Mouse (Mus musculus): ENCODE measurements around the gene Slc36a4.

Slc36a4 gene

DNA sequence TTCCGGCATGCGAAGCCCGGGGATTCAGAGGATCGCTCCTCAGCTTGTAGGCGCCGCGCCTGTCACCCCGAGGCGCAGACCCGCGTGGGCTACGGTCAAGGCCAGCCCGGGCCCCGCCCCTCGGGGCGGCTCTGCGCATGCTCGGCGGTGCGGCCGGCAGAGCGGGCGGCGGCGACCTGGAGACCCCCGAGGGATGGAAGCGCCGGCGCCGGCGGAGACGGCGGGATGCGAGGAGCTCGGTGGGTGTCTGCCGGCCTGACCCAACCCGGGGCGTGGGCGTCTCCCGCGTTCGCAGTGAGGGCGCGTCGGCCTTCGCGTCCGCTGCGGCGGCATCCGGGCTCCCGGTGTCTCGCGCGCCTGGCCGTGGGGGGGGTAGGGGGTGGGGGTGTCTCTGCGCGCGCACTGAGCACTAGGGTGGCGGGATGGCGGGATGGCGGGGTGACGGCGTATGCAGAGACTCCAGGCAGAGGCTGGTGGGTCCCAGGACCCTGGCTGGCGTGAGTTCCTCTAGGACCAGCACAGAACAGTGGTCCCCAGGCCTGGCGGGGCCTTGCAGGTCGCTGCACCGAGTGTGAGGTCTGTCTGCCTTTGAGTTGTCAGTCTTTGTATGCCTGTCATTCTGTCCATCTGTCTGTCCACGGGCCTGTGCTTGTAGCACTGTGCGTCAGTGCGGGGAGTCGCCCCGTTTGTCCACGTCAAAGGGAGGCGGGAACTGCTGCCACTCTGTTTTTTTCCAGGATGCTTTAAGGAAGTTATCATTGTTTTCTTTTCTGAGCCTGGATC is at the start of gene Slc36a4:
Slc36a4 (plus strand) TSS at position 140 of the 783 bp plus-strand sequence.
- in situ Hi-C loops (cut with MboI, MseI) = loop anchor here (25.0 kb wide), 2 partner anchors 922 to 947 kb away; partner anchors contain the start of genes 1700012B09Rik (in 1 of the 2), Ankrd49 (in 1 of the 2), Fut4 (in 1 of the 2) and Mre11a (in 1 of the 2)

DNA sequence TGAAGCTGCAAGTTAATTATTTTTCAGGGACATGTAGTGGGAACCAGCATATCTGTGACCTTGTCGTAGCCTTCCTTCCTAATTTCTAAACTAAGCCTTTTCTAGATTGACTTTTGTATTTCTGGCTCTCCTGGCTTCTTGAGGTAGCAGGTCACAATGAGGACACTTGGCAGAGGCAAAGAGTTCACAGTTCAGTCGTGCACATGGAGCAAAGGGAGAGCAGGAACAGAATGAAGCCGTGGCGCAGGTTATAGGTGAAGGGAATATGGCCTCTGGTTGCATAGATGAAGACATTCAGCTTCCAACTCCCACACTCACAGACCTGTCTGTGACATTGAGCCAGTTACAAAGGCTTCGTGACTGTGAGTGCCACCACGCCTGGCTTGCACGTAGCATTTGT is 44.9 kb upstream of the Slc36a4 start:
- in situ Hi-C loops (cut with MboI, MseI) = loop anchor here in 1 of 2 experiments (5.0 to 25.0 kb wide), 2 partner anchors 297 to 998 kb away; no protein-coding TSS in a partner anchor

DNA sequence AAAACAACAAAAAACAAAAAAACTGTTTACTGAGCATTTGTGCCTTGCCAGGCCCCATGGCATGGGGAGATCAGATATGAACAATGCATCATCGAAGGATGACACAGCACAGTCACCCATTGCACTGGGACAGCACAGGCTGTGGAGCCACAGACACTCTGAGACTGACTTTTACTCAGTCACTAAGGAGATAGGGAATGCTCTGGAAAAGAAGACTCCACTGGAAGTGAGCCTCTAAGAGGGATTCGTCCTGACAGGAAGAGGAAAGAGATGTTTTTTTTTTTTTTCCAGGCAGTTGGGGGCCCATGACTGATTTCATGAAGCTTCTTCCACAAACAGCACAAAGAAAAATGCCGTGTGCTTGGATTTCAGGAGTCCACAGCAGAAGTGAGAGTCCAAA is 40.1 kb upstream of the Slc36a4 start:
- in situ Hi-C loops (cut with MboI, MseI) = loop anchor here in 1 of 2 experiments (5.0 to 25.0 kb wide), 2 partner anchors 302 to 993 kb away; no protein-coding TSS in a partner anchor

GRCm38 (mm10) chr9:15670002-15670527 is 39.5 kb upstream of the Slc36a4 start:
- in situ Hi-C loops (cut with MboI, MseI) = loop anchor here in 1 of 2 experiments (25.0 kb wide), 1 partner anchor 992 kb away; no protein-coding TSS in a partner anchor

- in situ Hi-C loops (cut with MboI, MseI) = loop anchor here in 1 of 2 experiments (25.0 kb wide), 1 partner anchor 990 kb away; no protein-coding TSS in a partner anchor
Measured at GRCm38 (mm10) chr9:15672251-15672650, 37.3 kb upstream of the Slc36a4 start.

GRCm38 (mm10) chr9:15681855-15682466 is 27.6 kb upstream of the Slc36a4 start:
- in situ Hi-C loops (cut with MboI, MseI) = loop anchor here in 1 of 2 experiments (10.0 kb wide), 1 partner anchor 187 kb away; the partner anchor contains the start of gene Smco4

DNA sequence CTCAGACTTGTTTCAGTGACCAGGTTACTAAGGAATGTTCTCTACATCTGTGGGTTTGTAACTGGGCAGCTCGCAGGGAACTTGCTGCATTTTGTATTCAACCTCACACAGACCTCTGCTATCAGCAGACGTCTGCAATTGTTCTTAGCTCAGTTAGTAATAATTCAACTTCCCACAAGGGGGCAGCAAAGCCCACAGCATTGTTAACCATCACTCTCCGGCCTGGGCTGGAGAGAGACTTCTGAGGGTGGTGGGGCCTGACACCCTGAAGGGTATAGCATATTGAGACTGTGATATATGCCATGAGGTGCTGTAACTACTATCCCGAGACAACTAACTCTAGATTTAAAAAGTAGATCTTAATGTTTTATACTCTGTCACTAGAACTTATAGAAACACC is 24.3 kb upstream of the Slc36a4 start:
- in situ Hi-C loops (cut with MboI, MseI) = loop anchor here (5.0 to 10.0 kb wide), 2 partner anchors 190 to 197 kb away; partner anchors contain the start of gene Smco4 (in 1 of the 2)

DNA sequence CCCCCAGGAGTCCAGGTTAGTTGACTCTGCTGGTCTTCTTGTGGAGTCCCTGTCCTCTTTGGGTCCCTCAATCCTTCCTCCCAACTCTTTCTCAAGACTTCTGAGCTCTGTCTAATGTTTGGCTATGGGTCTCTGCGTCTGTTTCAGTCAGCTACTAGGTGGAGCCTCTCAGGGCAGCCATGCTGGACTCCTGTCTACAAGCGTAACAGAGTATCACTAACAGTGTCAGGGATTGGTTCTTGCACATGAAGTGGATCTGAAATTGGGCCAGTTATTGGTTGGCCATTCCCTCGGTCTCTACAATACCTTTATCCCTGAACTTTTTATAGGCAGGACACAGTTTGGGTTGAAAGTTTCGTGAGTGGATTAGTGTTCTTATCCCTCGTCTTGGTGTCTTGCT is 22.2 kb upstream of the Slc36a4 start:
- in situ Hi-C loops (cut with MboI, MseI) = loop anchor here (5.0 to 10.0 kb wide), 2 partner anchors 193 to 195 kb away; partner anchors contain the start of gene Smco4 (in 1 of the 2)

DNA sequence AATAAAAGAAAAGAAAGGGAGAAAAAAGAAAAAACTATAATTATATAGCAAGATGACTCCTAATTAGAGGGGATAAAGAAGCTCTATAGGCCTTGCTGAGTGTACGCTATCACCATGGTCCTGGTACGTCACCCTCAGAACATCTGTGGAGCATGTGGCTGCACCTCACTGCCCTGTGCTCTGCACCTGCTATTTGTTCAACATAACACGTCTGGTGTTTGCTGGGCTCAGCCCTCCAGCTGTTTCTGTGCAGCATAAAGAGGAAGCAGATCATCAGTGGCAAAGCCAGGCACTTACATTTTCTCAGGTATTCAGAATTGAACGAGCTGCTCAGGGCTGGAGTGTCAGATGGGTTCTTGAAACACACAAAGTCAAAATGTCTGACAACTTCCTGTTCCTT is 15.7 kb upstream of the Slc36a4 start:
- in situ Hi-C loops (cut with MboI, MseI) = no loop called here

DNA sequence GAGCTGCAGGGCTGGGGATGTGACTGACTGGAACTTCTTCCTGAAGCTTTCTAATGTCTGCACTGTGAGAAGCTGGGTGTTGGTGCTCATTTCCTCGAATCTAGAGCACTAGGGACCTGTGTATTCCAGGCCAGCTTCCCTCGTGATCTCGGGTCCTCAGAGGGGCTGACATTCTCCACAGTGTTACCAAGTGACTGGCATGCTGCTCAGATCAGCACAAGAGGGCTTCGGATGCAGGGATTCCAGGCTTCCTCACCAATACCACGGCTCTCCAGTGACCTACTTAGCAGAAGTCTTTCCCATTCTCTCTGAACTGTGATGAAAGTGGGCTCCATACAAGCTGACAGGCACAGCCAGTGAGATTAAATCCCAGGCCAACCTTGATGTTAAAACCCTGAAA is 14.5 kb upstream of the Slc36a4 start:
- in situ Hi-C loops (cut with MboI, MseI) = loop anchor here in 1 of 2 experiments (5.0 kb wide), 1 partner anchor 177 kb away; the partner anchor contains the start of gene Mtnr1b

DNA sequence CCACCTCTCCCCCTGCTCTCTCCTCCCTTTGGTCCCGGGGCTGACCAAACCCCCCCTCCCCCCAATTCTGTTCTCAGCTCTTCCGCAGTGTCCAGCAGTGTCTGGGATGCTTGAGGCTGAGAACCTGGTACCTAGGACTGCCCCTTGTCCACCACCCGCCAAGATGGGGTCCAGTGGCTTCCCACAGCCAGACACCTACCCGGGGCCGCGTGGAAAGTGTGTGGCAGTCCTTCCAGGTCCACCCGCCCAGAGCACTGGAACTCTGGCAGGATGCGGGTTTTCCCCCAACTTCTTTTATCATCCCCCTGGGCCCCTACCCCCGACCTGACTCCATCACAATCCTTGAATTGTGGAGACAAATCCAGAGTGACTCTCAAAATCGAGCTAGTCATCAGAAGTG is 3.8 kb upstream of the Slc36a4 start:
- in situ Hi-C loops (cut with MboI, MseI) = loop anchor here (25.0 kb wide), 2 partner anchors 918 to 943 kb away; partner anchors contain the start of genes 1700012B09Rik (in 1 of the 2), Ankrd49 (in 1 of the 2), Fut4 (in 1 of the 2) and Mre11a (in 1 of the 2)

- in situ Hi-C loops (cut with MboI, MseI) = loop anchor here (25.0 kb wide), 2 partner anchors 922 to 947 kb away; partner anchors contain the start of genes 1700012B09Rik (in 1 of the 2), Ankrd49 (in 1 of the 2), Fut4 (in 1 of the 2) and Mre11a (in 1 of the 2)
Measured at GRCm38 (mm10) chr9:15708979-15709598, 449 bp upstream of the Slc36a4 start.

- in situ Hi-C loops (cut with MboI, MseI) = loop anchor here (25.0 kb wide), 2 partner anchors 924 to 949 kb away; partner anchors contain the start of genes 1700012B09Rik (in 1 of the 2), Ankrd49 (in 1 of the 2), Fut4 (in 1 of the 2) and Mre11a (in 1 of the 2)
Measured at GRCm38 (mm10) chr9:15710821-15711565, 1.5 kb downstream of the Slc36a4 start.

DNA sequence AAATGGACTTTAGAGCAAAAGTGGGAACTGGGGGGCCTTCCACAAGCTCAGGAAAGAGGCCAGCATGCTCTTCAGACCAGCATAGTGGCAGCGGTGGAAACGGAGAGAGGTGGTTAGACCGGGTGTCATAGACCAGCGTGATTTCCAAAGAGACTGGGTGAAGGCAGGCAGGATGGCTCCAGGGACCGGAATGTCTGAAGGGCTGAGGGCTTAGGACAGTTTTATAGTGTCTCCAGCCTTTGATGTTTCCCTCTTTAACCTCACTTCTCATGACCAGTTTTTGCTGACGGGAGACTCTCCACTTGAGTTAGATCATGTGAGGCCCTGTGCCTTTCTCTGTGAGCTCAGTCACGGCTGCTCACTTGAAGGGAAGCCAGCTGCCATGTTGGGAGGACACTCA is 2.1 kb downstream of the Slc36a4 start:
- in situ Hi-C loops (cut with MboI, MseI) = loop anchor here (25.0 kb wide), 2 partner anchors 924 to 949 kb away; partner anchors contain the start of genes 1700012B09Rik (in 1 of the 2), Ankrd49 (in 1 of the 2), Fut4 (in 1 of the 2) and Mre11a (in 1 of the 2)

DNA sequence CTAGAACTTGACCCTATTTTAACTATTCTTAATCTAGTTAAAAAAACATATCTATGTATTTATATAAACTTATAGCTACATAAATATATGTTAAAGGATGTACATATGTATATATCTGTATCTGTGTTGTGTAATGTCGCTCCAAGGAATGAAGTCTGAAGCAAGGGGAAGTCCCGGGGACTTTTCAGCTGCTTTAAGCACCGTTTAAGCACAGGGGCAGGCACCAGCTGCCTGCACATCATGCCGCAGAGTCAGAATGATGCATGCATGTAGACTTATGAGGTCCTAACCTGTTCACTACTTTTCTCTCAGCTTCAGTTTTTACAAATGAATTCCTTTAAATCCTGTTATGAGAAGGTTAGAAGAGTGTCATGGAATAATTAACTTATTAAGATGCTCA is 5.3 kb downstream of the Slc36a4 start:
- in situ Hi-C loops (cut with MboI, MseI) = loop anchor here (25.0 kb wide), 2 partner anchors 927 to 952 kb away; partner anchors contain the start of genes 1700012B09Rik (in 1 of the 2), Ankrd49 (in 1 of the 2), Fut4 (in 1 of the 2) and Mre11a (in 1 of the 2)

GRCm38 (mm10) chr9:15715193-15715989 is 5.9 kb downstream of the Slc36a4 start:
- in situ Hi-C loops (cut with MboI, MseI) = loop anchor here (25.0 kb wide), 2 partner anchors 928 to 953 kb away; partner anchors contain the start of genes 1700012B09Rik (in 1 of the 2), Ankrd49 (in 1 of the 2), Fut4 (in 1 of the 2) and Mre11a (in 1 of the 2)

GRCm38 (mm10) chr9:15717363-15717762 is 7.8 kb downstream of the Slc36a4 start:
- in situ Hi-C loops (cut with MboI, MseI) = loop anchor here (25.0 kb wide), 2 partner anchors 930 to 955 kb away; partner anchors contain the start of genes 1700012B09Rik (in 1 of the 2), Ankrd49 (in 1 of the 2), Fut4 (in 1 of the 2) and Mre11a (in 1 of the 2)

GRCm38 (mm10) chr9:15718295-15718694 is 8.8 kb downstream of the Slc36a4 start:
- in situ Hi-C loops (cut with MboI, MseI) = loop anchor here (25.0 kb wide), 2 partner anchors 931 to 956 kb away; partner anchors contain the start of genes 1700012B09Rik (in 1 of the 2), Ankrd49 (in 1 of the 2), Fut4 (in 1 of the 2) and Mre11a (in 1 of the 2)
